Mouse (Mus musculus): ENCODE data around the gene Zfp629.

GRCm38 (mm10) chr7:127636963-127637362 lies 21.4 kb upstream of the Zfp629 start:
- TF ChIP-seq CTCF (IDR thresholded peaks at IDR 0.05; ENCODE audit: low read depth) (no peak), EP300 (IDR thresholded peaks at IDR 0.05; ENCODE audit: low read depth) (no peak)

All from heart, postnatal 0 days (tissue).